Mouse (Mus musculus): ENCODE data around the gene Cdc25b. TPM values are rescaled to one million over a fixed set of nuclear protein-coding genes. Genes with fewer than 3 reads are reported as not detected.

Gene Cdc25b
- 69.8 and 85.7 TPM in 2 replicates for polyA plus RNA-seq (2016; fragmentation: Nextera tagmentation; extraction: Ambion mirVana)

DNA sequence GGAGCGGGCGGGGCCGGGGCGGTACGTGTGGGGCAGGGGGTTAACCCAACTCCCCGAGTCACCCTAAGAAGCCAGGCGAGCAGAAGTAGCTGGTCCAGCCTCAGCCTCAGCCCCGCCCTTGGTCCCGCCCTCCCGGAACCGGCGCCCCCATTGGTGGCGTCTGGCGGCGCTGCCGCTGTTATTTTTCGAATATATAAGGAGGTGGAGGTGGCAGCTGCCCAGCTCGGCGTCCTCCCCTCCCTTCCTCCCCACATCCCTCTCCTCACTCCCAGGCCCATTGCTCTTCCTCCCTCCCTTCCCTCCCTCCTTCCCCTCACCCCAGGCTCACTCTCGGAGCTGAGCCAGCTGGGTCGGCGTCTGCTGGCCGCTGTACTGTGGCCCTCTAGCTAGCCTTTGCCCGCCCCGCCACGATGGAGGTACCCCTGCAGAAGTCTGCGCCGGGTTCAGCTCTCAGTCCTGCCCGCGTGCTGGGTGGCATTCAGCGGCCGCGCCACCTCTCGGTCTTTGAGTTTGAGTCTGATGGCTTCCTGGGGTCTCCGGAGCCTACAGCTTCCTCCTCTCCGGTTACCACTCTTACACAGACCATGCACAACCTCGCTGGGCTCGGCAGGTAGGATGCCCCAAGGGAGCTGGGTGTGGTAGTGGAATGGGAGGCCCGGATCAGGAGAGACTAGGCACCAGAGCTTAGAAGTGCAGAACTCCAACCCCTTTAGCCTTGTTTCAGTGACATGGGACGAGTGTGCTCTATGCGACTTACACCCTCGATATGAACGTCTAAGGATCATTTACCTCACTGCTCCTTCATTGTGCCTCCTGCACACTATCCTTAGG, at the start of gene Cdc25b, which contains the start of gene Spef1:
Gene Cdc25b, plus strand, starts transcription at position 179 of the 831 bp plus-strand sequence.
Gene Spef1, minus strand, starts transcription at position 512 of the 831 bp plus-strand sequence.
- under 1% methylated on average over 42 of the region's 43 CpGs for WGBS
- Histone ChIP-seq H3K9me3 (replicated peaks) (no peaks in the 10 kb centered on the region), H3K4me2 (replicated peaks) (peak within 1 kb of the TSS; percentile 70), H3K4me3 (peak within 1 kb of the TSS; percentile 67), H3K27ac (peak within 1 kb of the TSS; percentile 76), H3K4me1 (peaks cover 46% of the 10 kb centered on the region), H3K36me3 (peaks cover 3% of the 10 kb centered on the region; the same call in 1 of the 2 replicates), H3K27me3 (peaks cover 3% of the 10 kb centered on the region; the same call in 1 of the 2 replicates), H3K9ac (peak within 1 kb of the TSS; percentile 83)
- ATAC-seq (ENCODE audit: low FRiP score), result peak; percentile 84

- 70% methylated on average over 4 of the region's 4 CpGs for WGBS
- H3K4me2 ChIP-seq (replicated peaks), result no peak overlapping the region
These were observed 48.5 kb upstream of the Cdc25b start for GRCm38 (mm10) chr2:131138296-131138695.

DNA sequence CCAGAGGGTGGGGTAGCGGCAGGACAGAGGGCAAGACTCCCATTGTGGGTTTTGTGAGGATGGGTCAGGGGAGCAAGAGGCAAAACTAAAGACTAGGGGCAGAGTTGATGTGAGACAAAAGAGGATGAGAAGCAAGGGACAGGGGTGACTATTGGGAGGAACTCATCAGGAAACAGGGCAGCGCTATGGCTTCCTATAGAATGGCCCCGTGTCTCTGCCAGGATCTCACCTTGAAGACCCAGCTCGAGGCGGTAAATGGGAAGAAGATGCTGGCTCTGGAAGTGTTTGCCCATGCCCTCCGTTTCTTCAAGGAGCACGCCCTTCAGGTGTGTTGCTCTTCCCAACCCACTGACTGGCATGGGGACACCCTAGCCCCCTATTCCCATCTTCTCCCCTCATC, 48.0 kb upstream of the Cdc25b start:
- Histone ChIP-seq H3K4me2 (replicated peaks) (no peak overlapping the region), H3K27ac (no peak overlapping the region), H3K36me3 (peaks cover 10% of the 10 kb centered on the region; the same call in 1 of the 2 replicates), H3K4me1 (peaks cover 5% of the 10 kb centered on the region; the same call in 1 of the 2 replicates), H3K27me3 (no peaks in the 10 kb centered on the region), H3K9ac (no peak overlapping the region), H3K9me3 (replicated peaks) (no peaks in the 10 kb centered on the region), H3K4me3 (no peak overlapping the region)
- ATAC-seq (ENCODE audit: low FRiP score), result no peak
- 78% methylated on average over 7 of the region's 7 CpGs for WGBS

More at GRCm38 (mm10) chr2:131138296-131138695, 48.5 kb upstream of the Cdc25b start:
- Histone ChIP-seq H3K27ac (no peak overlapping the region), H3K27me3 (no peaks in the 10 kb centered on the region), H3K4me3 (no peak overlapping the region), H3K36me3 (peaks cover 5% of the 10 kb centered on the region; the same call in 1 of the 2 replicates), H3K9me3 (replicated peaks) (no peaks in the 10 kb centered on the region), H3K9ac (no peak overlapping the region), H3K4me1 (peaks cover 3% of the 10 kb centered on the region; the same call in 1 of the 2 replicates)
- ATAC-seq (ENCODE audit: low FRiP score), result no peak

DNA sequence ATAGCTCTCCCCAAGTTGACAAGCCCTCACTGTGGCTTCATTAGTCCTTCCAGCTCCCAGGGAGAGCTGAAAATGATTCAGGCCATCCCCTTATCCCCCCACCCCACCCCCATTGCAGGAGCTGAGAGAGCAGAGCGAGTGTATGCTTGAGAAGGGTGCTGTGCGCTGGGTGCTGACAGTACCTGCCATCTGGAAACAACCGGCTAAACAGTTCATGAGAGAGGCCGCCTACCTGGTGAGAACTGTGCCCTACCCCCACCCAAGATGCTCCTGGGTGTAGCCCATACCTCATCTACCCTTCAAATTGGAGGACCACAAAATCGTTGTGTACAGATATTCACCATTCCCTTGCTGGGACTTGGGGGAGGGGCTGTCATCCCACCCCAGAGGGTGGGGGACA, 47.5 kb upstream of the Cdc25b start:
- no peak for ATAC-seq (ENCODE audit: low FRiP score)
- 96% methylated on average over 5 of the region's 5 CpGs for WGBS

DNA sequence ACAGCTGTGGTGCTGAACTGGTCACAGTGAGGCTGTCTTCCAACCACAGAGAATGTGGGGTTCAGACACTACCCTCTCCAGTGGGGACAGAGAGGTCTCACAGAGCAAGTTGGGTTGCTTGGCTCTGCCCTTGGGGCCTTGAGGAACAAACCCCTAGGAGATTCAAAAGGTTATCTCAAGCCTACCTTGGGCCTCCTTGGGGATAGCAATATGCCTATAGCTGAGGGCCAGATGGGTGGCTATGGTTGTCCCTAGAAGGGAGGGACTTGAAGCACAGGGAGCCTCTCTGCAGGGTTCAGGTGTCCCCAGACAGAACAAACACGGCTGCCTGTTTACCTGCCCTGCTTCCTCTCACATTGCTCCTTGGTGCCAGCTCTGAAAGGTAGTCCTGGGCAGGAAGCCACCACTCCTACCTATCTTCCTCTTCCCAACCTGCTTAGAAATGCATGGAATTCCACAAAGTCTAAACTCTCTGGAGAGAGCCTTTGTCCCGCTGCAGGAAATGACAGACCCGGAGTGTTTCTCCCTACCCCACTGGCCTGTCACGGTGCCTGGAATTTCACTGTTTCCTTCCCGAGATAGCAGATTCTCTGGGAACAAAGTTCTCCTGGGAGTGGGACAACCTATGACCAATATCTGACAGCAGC, 46.7 kb upstream of the Cdc25b start:
- WGBS, result 64% methylated on average over 5 of the region's 5 CpGs
- Histone ChIP-seq H3K9ac (no peak overlapping the region), H3K27ac (no peak overlapping the region), H3K27me3 (no peaks in the 10 kb centered on the region), H3K4me2 (replicated peaks) (no peak overlapping the region), H3K36me3 (peaks cover 20% of the 10 kb centered on the region), H3K4me1 (peaks cover 5% of the 10 kb centered on the region; the same call in 1 of the 2 replicates), H3K4me3 (no peak overlapping the region), H3K9me3 (replicated peaks) (no peaks in the 10 kb centered on the region)
- no peak for ATAC-seq (ENCODE audit: low FRiP score)

More for the DNA sequence above, 47.5 kb upstream of the Cdc25b start:
- H3K27ac ChIP-seq, result no peak overlapping the region
- H3K9ac ChIP-seq, result no peak overlapping the region
- H3K4me3 ChIP-seq, result no peak overlapping the region
- no peak overlapping the region for H3K4me2 ChIP-seq (replicated peaks)
- peaks cover 12% of the 10 kb centered on the region for H3K36me3 ChIP-seq
- H3K27me3 ChIP-seq, result no peaks in the 10 kb centered on the region
- H3K4me1 ChIP-seq, result peaks cover 5% of the 10 kb centered on the region; the same call in 1 of the 2 replicates
- H3K9me3 ChIP-seq (replicated peaks), result no peaks in the 10 kb centered on the region

GRCm38 (mm10) chr2:131140533-131140905, 46.2 kb upstream of the Cdc25b start:
- Histone ChIP-seq H3K36me3 (peaks cover 25% of the 10 kb centered on the region), H3K4me3 (no peak overlapping the region), H3K27ac (no peak overlapping the region), H3K9ac (no peak overlapping the region), H3K4me2 (replicated peaks) (no peak overlapping the region), H3K4me1 (peaks cover 5% of the 10 kb centered on the region; the same call in 1 of the 2 replicates), H3K27me3 (no peaks in the 10 kb centered on the region), H3K9me3 (replicated peaks) (no peaks in the 10 kb centered on the region)
- WGBS, result 77% methylated on average over 5 of the region's 5 CpGs
- no peak for ATAC-seq (ENCODE audit: low FRiP score)

DNA sequence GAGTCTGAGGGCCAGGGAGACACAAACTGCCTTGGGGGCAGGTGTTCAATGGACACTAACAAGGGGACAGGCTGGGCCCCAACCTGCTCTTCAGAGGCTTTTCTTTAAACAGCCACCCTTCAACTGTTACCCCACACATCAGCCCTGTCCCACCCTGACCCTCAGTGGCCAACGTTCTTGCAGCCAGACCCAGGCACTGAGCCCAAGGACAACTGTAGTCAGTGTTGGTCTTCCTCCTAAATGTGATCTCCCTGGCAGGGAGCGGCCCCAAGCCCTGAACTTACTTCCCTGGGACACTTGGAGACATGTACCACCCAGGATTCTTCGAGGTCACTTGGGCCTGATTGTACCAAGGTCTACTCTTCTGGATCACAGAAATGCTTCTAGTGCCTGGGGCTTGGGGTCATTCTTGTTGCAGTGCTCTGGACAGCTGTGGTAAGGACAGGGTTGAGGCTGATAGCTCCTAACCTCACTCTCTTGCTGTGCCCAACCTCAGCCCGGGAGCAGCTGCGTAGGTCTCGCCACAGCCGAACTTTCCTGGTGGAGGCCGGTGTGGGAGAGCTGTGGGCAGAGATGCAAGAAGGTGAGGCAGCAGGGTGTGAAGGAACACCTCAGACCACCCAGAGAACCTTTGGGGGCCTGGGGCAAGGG, 45.3 kb upstream of the Cdc25b start:
- H3K4me2 ChIP-seq (replicated peaks), result no peak overlapping the region
- no peaks in the 10 kb centered on the region for H3K9me3 ChIP-seq (replicated peaks)
- WGBS, result 90% methylated on average over 8 of the region's 8 CpGs
- peaks cover 5% of the 10 kb centered on the region; the same call in 1 of the 2 replicates for H3K4me1 ChIP-seq
- no peaks in the 10 kb centered on the region for H3K27me3 ChIP-seq
- no peak for ATAC-seq (ENCODE audit: low FRiP score)
- no peak overlapping the region for H3K27ac ChIP-seq
- no peak overlapping the region for H3K9ac ChIP-seq
- peaks cover 34% of the 10 kb centered on the region for H3K36me3 ChIP-seq
- H3K4me3 ChIP-seq, result no peak overlapping the region

DNA sequence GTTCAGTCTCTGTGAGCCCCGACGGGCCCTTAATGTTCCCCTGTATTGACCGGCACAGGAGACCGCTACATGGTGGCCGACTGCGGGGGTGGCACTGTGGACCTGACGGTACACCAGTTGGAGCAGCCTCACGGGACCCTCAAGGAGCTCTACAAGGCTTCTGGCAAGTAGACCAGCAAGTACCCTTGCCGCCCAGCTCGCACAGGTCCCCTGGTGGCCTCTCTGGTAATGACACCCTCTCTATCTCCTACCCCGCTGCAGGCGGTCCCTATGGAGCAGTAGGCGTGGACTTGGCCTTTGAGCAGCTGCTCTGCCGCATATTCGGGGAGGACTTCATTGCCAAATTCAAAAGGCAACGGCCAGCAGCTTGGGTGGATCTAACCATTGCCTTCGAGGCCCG, 44.2 kb upstream of the Cdc25b start:
- WGBS, result 33% methylated on average over 18 of the region's 18 CpGs
- H3K27ac ChIP-seq, result no peak overlapping the region
- peaks cover 5% of the 10 kb centered on the region; the same call in 1 of the 2 replicates for H3K4me1 ChIP-seq
- ATAC-seq (ENCODE audit: low FRiP score), result peak; percentile 61
- H3K9ac ChIP-seq, result no peak overlapping the region
- peaks cover 45% of the 10 kb centered on the region for H3K36me3 ChIP-seq
- H3K4me2 ChIP-seq (replicated peaks), result peak overlapping the region; percentile 22; the same call in 1 of the 2 replicates
- H3K9me3 ChIP-seq (replicated peaks), result no peaks in the 10 kb centered on the region
- no peaks in the 10 kb centered on the region for H3K27me3 ChIP-seq
- H3K4me3 ChIP-seq, result no peak overlapping the region

DNA sequence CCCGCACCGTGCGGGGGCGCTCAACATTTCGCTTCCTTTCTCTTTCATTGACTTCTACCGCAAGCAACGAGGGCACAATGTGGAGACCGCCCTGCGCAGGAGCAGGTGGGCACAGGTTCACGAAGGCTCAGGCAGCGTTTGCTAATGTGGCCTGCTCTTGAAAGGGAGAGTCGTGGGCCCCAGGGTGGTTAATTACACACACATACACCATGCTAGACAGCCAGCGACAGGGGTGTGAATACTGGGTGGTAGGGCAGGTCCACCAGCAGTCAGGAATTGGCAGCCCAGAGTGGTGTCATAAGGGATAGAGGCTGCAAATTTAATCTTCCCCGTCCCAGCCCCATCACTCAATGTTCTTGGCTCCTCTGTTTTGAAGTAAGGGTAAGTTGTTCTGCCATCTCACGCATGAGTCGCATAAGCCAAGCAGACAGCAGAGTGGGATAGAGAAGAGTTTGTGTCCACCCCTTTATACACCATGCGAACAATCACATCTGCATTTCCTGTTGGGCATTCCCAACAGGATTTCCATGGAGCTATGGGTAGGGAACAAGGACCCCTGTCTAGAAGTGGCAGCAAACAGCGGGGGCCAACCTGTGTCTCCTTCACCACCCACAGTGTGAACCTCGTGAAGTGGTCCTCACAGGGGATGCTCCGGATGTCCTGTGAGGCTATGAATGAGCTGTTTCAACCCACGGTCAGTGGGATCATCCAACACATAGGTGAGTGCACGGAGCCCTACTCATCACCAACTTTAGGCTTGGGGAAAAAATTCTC, 43.6 kb upstream of the Cdc25b start:
- no peak overlapping the region for H3K27ac ChIP-seq
- peak overlapping the region; percentile 22; the same call in 1 of the 2 replicates for H3K4me2 ChIP-seq (replicated peaks)
- no peaks in the 10 kb centered on the region for H3K9me3 ChIP-seq (replicated peaks)
- H3K4me1 ChIP-seq, result peaks cover 5% of the 10 kb centered on the region; the same call in 1 of the 2 replicates
- no peak overlapping the region for H3K4me3 ChIP-seq
- no peak overlapping the region for H3K9ac ChIP-seq
- WGBS, result 64% methylated on average over 22 of the region's 22 CpGs
- H3K36me3 ChIP-seq, result peaks cover 51% of the 10 kb centered on the region
- peak; percentile 26; the same call in 1 of the 2 replicates for ATAC-seq (ENCODE audit: low FRiP score)
- no peaks in the 10 kb centered on the region for H3K27me3 ChIP-seq

DNA sequence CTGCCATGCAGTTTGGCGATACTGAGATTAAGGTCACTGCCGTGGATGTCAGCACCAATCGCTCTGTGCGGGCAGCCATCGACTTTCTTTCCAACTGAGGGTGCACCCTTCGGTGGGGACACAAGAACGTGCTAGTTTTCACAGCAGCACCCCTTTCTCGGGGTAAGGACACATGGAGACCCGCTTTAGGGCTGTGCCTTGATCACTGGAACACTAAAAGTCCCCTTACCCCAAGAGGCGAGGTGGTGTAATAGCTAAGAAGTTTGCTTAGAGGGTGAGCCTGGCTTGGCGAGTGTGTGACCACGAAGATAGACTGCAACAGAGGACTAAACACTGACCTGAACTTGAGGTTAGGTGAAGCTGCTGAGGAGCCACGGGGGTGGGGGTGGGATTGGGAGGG, 41.6 kb upstream of the Cdc25b start:
- Histone ChIP-seq H3K27me3 (no peaks in the 10 kb centered on the region), H3K4me3 (no peak overlapping the region), H3K36me3 (peaks cover 68% of the 10 kb centered on the region), H3K4me1 (peaks cover 5% of the 10 kb centered on the region; the same call in 1 of the 2 replicates), H3K27ac (no peak overlapping the region), H3K9ac (no peak overlapping the region), H3K4me2 (replicated peaks) (no peak overlapping the region), H3K9me3 (replicated peaks) (no peaks in the 10 kb centered on the region)
- 65% methylated on average over 13 of the region's 13 CpGs for WGBS
- ATAC-seq (ENCODE audit: low FRiP score), result no peak

DNA sequence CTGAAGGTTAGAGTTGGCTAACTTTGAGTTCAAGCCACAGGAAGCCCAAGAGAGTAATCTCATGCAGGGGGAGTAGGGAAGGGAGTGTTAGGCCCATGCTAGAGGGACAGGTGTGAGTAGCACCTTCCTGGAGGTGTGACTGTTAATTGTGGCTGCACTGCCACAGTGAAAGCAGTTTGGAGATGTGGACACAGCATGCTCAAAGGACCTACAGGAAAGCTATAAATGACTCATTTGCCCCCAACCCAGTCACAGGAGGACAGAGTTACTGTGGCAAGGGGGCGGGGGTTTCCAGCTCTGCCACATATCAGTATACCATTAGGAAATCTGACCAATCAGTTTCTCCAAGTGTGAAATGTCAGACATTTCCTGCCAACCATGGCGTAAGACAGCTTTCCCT, 41.2 kb upstream of the Cdc25b start:
- no peaks in the 10 kb centered on the region for H3K27me3 ChIP-seq
- no peak overlapping the region for H3K27ac ChIP-seq
- 83% methylated on average over 2 of the region's 2 CpGs for WGBS
- H3K4me1 ChIP-seq, result peaks cover 5% of the 10 kb centered on the region; the same call in 1 of the 2 replicates
- peaks cover 72% of the 10 kb centered on the region for H3K36me3 ChIP-seq
- no peak overlapping the region for H3K4me2 ChIP-seq (replicated peaks)
- no peak overlapping the region for H3K9ac ChIP-seq
- ATAC-seq (ENCODE audit: low FRiP score), result no peak
- no peak overlapping the region for H3K4me3 ChIP-seq
- H3K9me3 ChIP-seq (replicated peaks), result no peaks in the 10 kb centered on the region

All from hindbrain, embryonic 12.5 days (tissue).